Mouse (Mus musculus) MEL (cell line): ENCODE measurements around the gene Hoxd4. TPM values are rescaled to one million over a fixed set of nuclear protein-coding genes. Genes with fewer than 3 reads are reported as not detected.

ENCODE experiments used
- DNase-seq: peaks from one replicate; pipeline ENCODE4 v3.0.0; 2011; ENCODE audit warnings: low read depth, low spot score
- H3K27ac ChIP-seq: 2 replicates; pipeline ENCODE4 v1.5.1; 2012; ENCODE audit warnings: low read depth, mild to moderate bottlenecking, control low read depth, low read length, moderate library complexity; ENCODE audit not compliant: control insufficient read depth
- H3K27me3 ChIP-seq, 2 experiments: fragments of 150-350 bp in 1 of 2; sonication (generic) in 1 of 2; 2 replicates each; pipeline ENCODE4 v1.6.1; 2012; ENCODE audit warnings: low read length in 2 of 2, mild to moderate bottlenecking in 2 of 2, improper control_type of control experiment in 1 of 2, moderate library complexity in 1 of 2; ENCODE audit not compliant: insufficient read depth in 2 of 2, control insufficient read depth in 1 of 2
- H3K36me3 ChIP-seq, 2 experiments: 2 replicates each; pipeline ENCODE4 v1.6.1; 2012 to 2014; ENCODE audit warnings: low read length in 2 of 2, improper control_type of control experiment in 1 of 2, inconsistent platforms in 1 of 2, mild to moderate bottlenecking in 1 of 2; ENCODE audit not compliant: insufficient read depth in 2 of 2, control insufficient read depth in 1 of 2
- H3K4me1 ChIP-seq, 2 experiments: fragments of 150-350 bp in 1 of 2; sonication (generic) in 1 of 2; 2 replicates each; pipeline ENCODE4 v1.6.1; 2012; ENCODE audit warnings: low read length in 2 of 2, improper control_type of control experiment in 1 of 2, mild to moderate bottlenecking in 1 of 2; ENCODE audit not compliant: insufficient read depth in 2 of 2, control insufficient read depth in 1 of 2
- H3K4me3 ChIP-seq, 2 experiments: fragments of 150-350 bp in 1 of 2; sonication (generic) in 1 of 2; 2 replicates each; pipeline ENCODE4 v1.5.1; 2012; ENCODE audit warnings: low read depth in 2 of 2, low read length in 2 of 2, mild to moderate bottlenecking in 2 of 2, moderate library complexity in 2 of 2, control low read depth in 1 of 2, improper control_type of control experiment in 1 of 2; ENCODE audit not compliant: control insufficient read depth in 1 of 2, insufficient read depth in 1 of 2
- H3K79me2 ChIP-seq: 2 replicates; pipeline ENCODE4 v1.6.1; 2012; ENCODE audit warnings: mild to moderate bottlenecking, low read length, moderate library complexity; ENCODE audit not compliant: control insufficient read depth, poor library complexity, insufficient read depth
- H3K9ac ChIP-seq: 2 replicates; pipeline ENCODE4 v1.6.1; 2012; ENCODE audit warnings: low read depth, mild to moderate bottlenecking, control low read depth, low read length, moderate library complexity; ENCODE audit not compliant: control insufficient read depth, poor library complexity, severe bottlenecking
- H3K9me3 ChIP-seq: fragments of 150-350 bp; sonication (generic); replicated peaks from 2 replicates; pipeline ENCODE4 v1.6.1; 2012; ENCODE audit warnings: mild to moderate bottlenecking, low read length, improper control_type of control experiment, moderate library complexity; ENCODE audit not compliant: insufficient read depth
- CHD1 ChIP-seq: IDR thresholded peaks from 2 replicates; pipeline ENCODE4 v1.6.1; 2012; ENCODE audit warnings: low read depth, mild to moderate bottlenecking, inconsistent platforms, low read length, improper control_type of control experiment
- CHD2 ChIP-seq: IDR thresholded peaks from 2 replicates; pipeline ENCODE4 v1.6.1; 2011; ENCODE audit warnings: low read length, improper control_type of control experiment
- CTCF ChIP-seq, 3 experiments: IDR thresholded peaks in 2 of 3; conservative IDR thresholded peaks in 1 of 3; 2 replicates each; pipeline ENCODE4 v1.5.1; 2011 to 2012; ENCODE audit warnings: low read length in 3 of 3, low read depth in 2 of 3, mild to moderate bottlenecking in 2 of 3, improper control_type of control experiment in 1 of 3, inconsistent platforms in 1 of 3, mixed read lengths in 1 of 3, moderate library complexity in 1 of 3; ENCODE audit not compliant: control insufficient read depth in 1 of 3, insufficient read depth in 1 of 3, poor library complexity in 1 of 3, severe bottlenecking in 1 of 3
- E2F4 ChIP-seq: IDR thresholded peaks from 2 replicates; pipeline ENCODE4 v1.6.1; 2011; ENCODE audit warnings: low read depth, low read length, improper control_type of control experiment, borderline replicate concordance
- ELF1 ChIP-seq: IDR thresholded peaks from 2 replicates; pipeline ENCODE4 v1.6.1; 2014; ENCODE audit warnings: low read depth, mild to moderate bottlenecking, inconsistent platforms, low read length, improper control_type of control experiment, moderate library complexity
- ETS1 ChIP-seq: IDR thresholded peaks from 2 replicates; pipeline ENCODE4 v1.6.1; 2012; ENCODE audit warnings: low read depth, mild to moderate bottlenecking, inconsistent platforms, low read length, improper control_type of control experiment, moderate library complexity
- GABPA ChIP-seq: IDR thresholded peaks from 2 replicates; pipeline ENCODE4 v1.6.1; 2012; ENCODE audit warnings: low read depth, mild to moderate bottlenecking, inconsistent platforms, low read length, improper control_type of control experiment, moderate library complexity
- GATA1 ChIP-seq: IDR thresholded peaks from 2 replicates; pipeline ENCODE4 v1.6.1; 2011; ENCODE audit warnings: low read depth, low read length, improper control_type of control experiment
- HCFC1 ChIP-seq: IDR thresholded peaks from 2 replicates; pipeline ENCODE4 v1.6.1; 2012; ENCODE audit warnings: low read depth, mild to moderate bottlenecking, inconsistent platforms, low read length, improper control_type of control experiment, moderate library complexity
- JUND ChIP-seq: IDR thresholded peaks from 2 replicates; pipeline ENCODE4 v1.6.1; 2011; ENCODE audit warnings: low read depth, mild to moderate bottlenecking, improper control_type of control experiment, low read length
- KAT2A ChIP-seq: conservative IDR thresholded peaks from 2 replicates; pipeline ENCODE4 v1.6.1; 2012; ENCODE audit warnings: low read depth, low read length, improper control_type of control experiment, inconsistent platforms
- MAFK ChIP-seq: IDR thresholded peaks from 2 replicates; pipeline ENCODE4 v1.6.1; 2011; ENCODE audit warnings: low read depth, mild to moderate bottlenecking, low read length, improper control_type of control experiment, borderline replicate concordance
- MAX ChIP-seq: IDR thresholded peaks from 2 replicates; pipeline ENCODE4 v1.6.1; 2011; ENCODE audit warnings: low read length, improper control_type of control experiment
- MEF2A ChIP-seq: IDR thresholded peaks from 2 replicates; pipeline ENCODE4 v1.6.1; 2014; ENCODE audit warnings: low read depth, mild to moderate bottlenecking, inconsistent platforms, low read length, improper control_type of control experiment; ENCODE audit not compliant: poor library complexity, insufficient replicate concordance, severe bottlenecking; ENCODE audit errors: extremely low read depth
- MXI1 ChIP-seq: IDR thresholded peaks from 2 replicates; pipeline ENCODE4 v1.6.1; 2011; ENCODE audit warnings: mild to moderate bottlenecking, low read depth, low read length, improper control_type of control experiment
- MYB ChIP-seq: IDR thresholded peaks from 2 replicates; pipeline ENCODE4 v1.6.1; 2011; ENCODE audit warnings: mild to moderate bottlenecking, low read depth, low read length, improper control_type of control experiment
- NRF1 ChIP-seq: IDR thresholded peaks from 2 replicates; pipeline ENCODE4 v1.6.1; 2014; ENCODE audit warnings: low read depth, mild to moderate bottlenecking, inconsistent platforms, low read length, improper control_type of control experiment, moderate library complexity; ENCODE audit not compliant: poor library complexity, insufficient read depth, severe bottlenecking
- POLR2A ChIP-seq, 2 experiments: IDR thresholded peaks; 2 replicates each; pipeline ENCODE4 v1.6.1; 2011 to 2012; ENCODE audit warnings: low read length in 2 of 2, mild to moderate bottlenecking in 2 of 2, control low read depth in 1 of 2, improper control_type of control experiment in 1 of 2, low read depth in 1 of 2, moderate library complexity in 1 of 2; ENCODE audit not compliant: control insufficient read depth in 1 of 2, insufficient read depth in 1 of 2, poor library complexity in 1 of 2
- POLR2AphosphoS5 ChIP-seq: IDR thresholded peaks from 2 replicates; pipeline ENCODE4 v1.6.1; 2012; ENCODE audit warnings: low read depth, borderline replicate concordance, mild to moderate bottlenecking, inconsistent platforms, low read length, moderate library complexity, mixed read lengths
- RAD21 ChIP-seq: IDR thresholded peaks from 2 replicates; pipeline ENCODE4 v1.6.1; 2011; ENCODE audit warnings: mild to moderate bottlenecking, low read depth, low read length, improper control_type of control experiment
- RCOR1 ChIP-seq: IDR thresholded peaks from 2 replicates; pipeline ENCODE4 v1.6.1; 2012; ENCODE audit warnings: low read depth, mild to moderate bottlenecking, inconsistent platforms, low read length, improper control_type of control experiment
- SMC3 ChIP-seq: IDR thresholded peaks from 2 replicates; pipeline ENCODE4 v1.6.1; 2011; ENCODE audit warnings: low read depth, low read length, improper control_type of control experiment
- TAL1 ChIP-seq: IDR thresholded peaks from 2 replicates; pipeline ENCODE4 v1.6.1; 2012; ENCODE audit warnings: mild to moderate bottlenecking, inconsistent platforms, low read length, moderate library complexity, mixed read lengths
- TBP ChIP-seq: IDR thresholded peaks from 2 replicates; pipeline ENCODE4 v1.8.0; 2011; ENCODE audit warnings: low read depth, low read length, improper control_type of control experiment
- TCF12 ChIP-seq: IDR thresholded peaks from 2 replicates; pipeline ENCODE4 v1.6.1; 2014; ENCODE audit warnings: low read depth, mild to moderate bottlenecking, inconsistent platforms, low read length, improper control_type of control experiment, moderate library complexity
- UBTF ChIP-seq: IDR thresholded peaks from 2 replicates; pipeline ENCODE4 v1.6.1; 2012; ENCODE audit warnings: low read depth, mild to moderate bottlenecking, inconsistent platforms, low read length, improper control_type of control experiment, moderate library complexity, borderline replicate concordance; ENCODE audit not compliant: insufficient read depth
- USF1 ChIP-seq: IDR thresholded peaks from 2 replicates; pipeline ENCODE4 v1.6.1; 2014; ENCODE audit warnings: low read depth, mild to moderate bottlenecking, inconsistent platforms, low read length, improper control_type of control experiment, moderate library complexity
- USF2 ChIP-seq, 2 experiments: IDR thresholded peaks; 2 replicates each; pipeline ENCODE4 v1.6.1; 2011 to 2012; ENCODE audit warnings: improper control_type of control experiment in 2 of 2, low read length in 2 of 2, borderline replicate concordance in 1 of 2, inconsistent platforms in 1 of 2, low read depth in 1 of 2, mild to moderate bottlenecking in 1 of 2; ENCODE audit not compliant: insufficient read depth in 1 of 2
- ZC3H11A ChIP-seq: IDR thresholded peaks from 2 replicates; pipeline ENCODE4 v1.6.1; 2012; ENCODE audit warnings: low read depth, mild to moderate bottlenecking, inconsistent platforms, low read length, improper control_type of control experiment
- polyA plus RNA-seq, 2 experiments: library from polyadenylated mRNA; stranded (reverse) in 1 of 2; unstranded in 1 of 2; fragments of >175 nt in 1 of 2; fragments of >200 nt in 1 of 2; gene quantifications; 2 replicates each; pipeline versions ENCODE4 v1.2.1 to v1.2.4; 2012; ENCODE audit warnings: low replicate concordance in 2 of 2, low read depth in 1 of 2; ENCODE audit not compliant: insufficient read length in 2 of 2, insufficient read depth in 1 of 2, missing spikeins in 1 of 2
- total RNA-seq: library from RNA; depleted of rRNA; stranded (reverse); fragments of 300-350 nt; gene quantifications from 2 replicates; pipeline ENCODE4 v1.2.3, GENCODE M21; 2012

Hoxd4 gene
- total and polyA plus RNA-seq, 3 experiments: not detected

GRCm38 (mm10) chr2:74685059-74685603 is 26.6 kb upstream of the Hoxd4 start:
- TF ChIP-seq ETS1: no peak
- TF ChIP-seq TCF12: no peak
- TF ChIP-seq TAL1: no peak
- no peak for TF ChIP-seq CHD1
- no peak for TF ChIP-seq MYB
- TF ChIP-seq ZC3H11A: no peak
- TF ChIP-seq MAFK: no peak
- no peak for TF ChIP-seq SMC3
- no peak for TF ChIP-seq MAX
- no peak for TF ChIP-seq ELF1
- no peak for TF ChIP-seq JUND
- no peak for TF ChIP-seq HCFC1
- no peak for DNase-seq
- Histone ChIP-seq H3K9ac (no peak overlapping the region), H3K4me1 (no peaks in the 10 kb centered on the region), H3K27me3 (peaks cover 0 to 2% of the 10 kb centered on the region in 2 experiments; a peak in 3 of 4 replicates), H3K79me2 (no peaks in the 10 kb centered on the region), H3K27ac (no peak overlapping the region), H3K36me3 (no peaks in the 10 kb centered on the region), H3K9me3 (no peaks in the 10 kb centered on the region), H3K4me3 (no peak overlapping the region)

DNA sequence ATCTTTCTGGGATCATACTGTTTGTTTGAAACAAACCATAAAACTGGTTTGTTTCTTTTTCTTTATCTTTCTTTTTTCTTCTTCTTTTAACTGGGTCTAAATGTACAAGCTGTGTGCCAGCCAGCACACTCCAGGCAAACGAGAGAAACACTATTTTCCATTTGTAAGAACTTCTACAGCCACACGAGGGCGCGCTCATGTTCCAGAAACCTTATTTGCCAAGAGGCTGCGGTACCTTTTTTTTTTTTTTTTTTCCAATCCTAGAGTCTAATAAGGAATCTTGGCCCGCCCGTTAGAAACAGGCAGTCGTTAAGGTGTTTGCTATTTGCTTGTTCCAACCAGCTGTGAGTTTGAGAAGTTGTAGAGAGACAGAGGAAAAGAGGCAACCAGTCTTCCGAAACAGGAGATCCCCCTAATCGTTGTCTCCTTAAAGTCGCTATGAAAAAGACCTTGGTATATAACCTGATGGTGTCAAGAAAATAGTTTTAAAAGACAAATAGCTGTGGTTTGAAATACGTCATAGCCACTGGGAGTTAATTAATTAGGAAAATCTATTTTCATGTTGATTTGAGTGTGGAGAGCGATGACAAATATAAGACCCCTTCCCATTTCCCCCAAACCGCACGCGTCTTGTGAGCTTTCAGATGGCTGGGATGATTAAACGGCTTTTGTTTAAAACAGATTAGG is 25.3 kb upstream of the Hoxd4 start:
- Histone ChIP-seq H3K4me3 (no peak overlapping the region), H3K9ac (no peak overlapping the region), H3K27me3 (peaks cover 0 to 2% of the 10 kb centered on the region in 2 experiments; a peak in 3 of 4 replicates), H3K36me3 (no peaks in the 10 kb centered on the region), H3K79me2 (no peaks in the 10 kb centered on the region), H3K4me1 (no peaks in the 10 kb centered on the region), H3K27ac (no peak overlapping the region), H3K9me3 (no peaks in the 10 kb centered on the region)
- DNase-seq: peak; percentile 37
- TF ChIP-seq TCF12 (no peak), RAD21 (peak; percentile 19), CHD2 (no peak), GABPA (no peak), CTCF (IDR thresholded peaks at IDR 0.05 in 2 of 3, conservative IDR thresholded peaks at IDR 0.05 in 1 of 3; ENCODE audit: control insufficient read depth in 1 of 3, insufficient read depth in 1 of 3, low read depth in 2 of 3, low read length in 3 of 3, poor library complexity in 1 of 3, severe bottlenecking in 1 of 3) (peak in 2 of 3 experiments; percentile 45 to 58; a peak in 5 of 6 replicates), GATA1 (no peak), MEF2A (no peak), TBP (no peak), ZC3H11A (peak; percentile 16; the same call in 1 of the 2 replicates), RCOR1 (no peak), ETS1 (no peak), SMC3 (peak; percentile 45), USF1 (no peak), TAL1 (no peak), ELF1 (no peak), USF2 (IDR thresholded peaks at IDR 0.05; ENCODE audit: borderline replicate concordance in 1 of 2, insufficient read depth in 1 of 2, low read depth in 1 of 2, low read length in 2 of 2) (no peak), UBTF (no peak), POLR2A (IDR thresholded peaks at IDR 0.05; ENCODE audit: control insufficient read depth in 1 of 2, insufficient read depth in 1 of 2, low read depth in 1 of 2, low read length in 2 of 2, poor library complexity in 1 of 2) (no peak), MXI1 (no peak), E2F4 (no peak), KAT2A (no peak), CHD1 (no peak), POLR2AphosphoS5 (no peak), NRF1 (no peak), HCFC1 (no peak)
